In the genomic region with DNA sequence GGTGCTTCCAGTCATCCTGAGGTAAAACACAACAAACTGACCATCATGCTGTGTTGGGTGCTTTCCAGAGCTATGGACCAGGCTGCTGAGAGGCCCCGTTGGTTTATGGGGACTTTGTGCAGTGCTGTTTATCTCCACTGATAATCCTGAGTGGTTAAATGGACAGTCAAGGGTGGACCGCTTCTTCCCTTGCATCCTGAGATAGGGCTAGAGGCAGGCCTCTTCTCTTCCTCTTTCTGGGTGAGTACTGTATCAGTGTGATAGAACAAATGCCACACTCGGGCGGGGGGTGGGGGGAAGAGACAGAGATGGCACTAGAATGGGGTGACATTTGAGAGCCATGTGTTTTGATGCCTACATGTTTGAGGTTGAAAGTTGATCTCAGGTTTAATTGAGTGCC, we compare ENCODE assay signal across 12 mouse cellular contexts.
"Had no signal": no experiment of that assay in that cellular context is flagged by ENCODE, and none has a peak within 500 bp of the region (broad histone marks: within the 10 kb centered on the region; RNA-seq: fewer than 3 reads in every experiment).

No protein-coding gene starts in this region.

- DNase-seq: layer of hippocampus, adult 9-11 months; layer of hippocampus, postnatal 36 days; lung, adult 18-20 months; right cerebral cortex, postnatal 14 days; thymus, adult 2 months; thymus, postnatal 36 days had no signal

- H3K36me3 ChIP-seq: limb, embryonic 15.5 days; midbrain, embryonic 15.5 days; neural tube, embryonic 13.5 days; stomach, embryonic 15.5 days had no signal

- H3K9ac ChIP-seq: limb, embryonic 15.5 days; liver, embryonic 14.5 days; midbrain, embryonic 15.5 days; neural tube, embryonic 13.5 days; stomach, embryonic 15.5 days had no signal

- H3K4me1 ChIP-seq: midbrain, embryonic 15.5 days; stomach, embryonic 15.5 days had no signal

- H3K27ac ChIP-seq: limb, embryonic 15.5 days; liver, embryonic 14.5 days; midbrain, embryonic 15.5 days; neural tube, embryonic 13.5 days; stomach, embryonic 15.5 days had no signal

- H3K4me2 ChIP-seq: limb, embryonic 15.5 days; midbrain, embryonic 11.5 days; midbrain, embryonic 15.5 days; neural tube, embryonic 13.5 days; stomach, embryonic 15.5 days had no signal

- ATAC-seq: midbrain, embryonic 15.5 days had no signal

- H3K4me3 ChIP-seq: limb, embryonic 15.5 days; midbrain, embryonic 15.5 days; neural tube, embryonic 13.5 days; stomach, embryonic 15.5 days had no signal

- H3K9me3 ChIP-seq: limb, embryonic 15.5 days; midbrain, embryonic 15.5 days; neural tube, embryonic 13.5 days; stomach, embryonic 15.5 days had no signal

- H3K27me3 ChIP-seq: limb, embryonic 15.5 days; midbrain, embryonic 15.5 days; neural tube, embryonic 13.5 days; stomach, embryonic 15.5 days had no signal
